Mouse (Mus musculus) liver, postnatal 0 days (tissue): ENCODE measurements around the gene Rab11a.

Source experiments
- CTCF ChIP-seq: sonication (generic); IDR thresholded peaks from 2 replicates; pipeline ENCODE4 v1.5.1; 2016; ENCODE audit warnings: antibody characterized with exemption, low read depth
- EP300 ChIP-seq: IDR thresholded peaks from 2 replicates; pipeline ENCODE4 v1.6.1; 2016; ENCODE audit warnings: antibody characterized with exemption, low read depth, mild to moderate bottlenecking

- no peak for TF ChIP-seq CTCF
- TF ChIP-seq EP300: no peak
These were observed 28.6 kb upstream of the Rab11a start for GRCm38 (mm10) chr9:64766136-64766535.
